12 mouse cellular contexts compared by ENCODE assay signal in genomic region chr12:13622150-13622822, GRCm38 (mm10).
"Had no signal": no experiment of that assay in that cellular context is flagged by ENCODE, and none has a peak within 500 bp of the region (broad histone marks: within the 10 kb centered on the region; RNA-seq: fewer than 3 reads in every experiment).

No protein-coding gene starts in this region.

- H3K9ac ChIP-seq: limb, embryonic 15.5 days had no signal

- ATAC-seq: inflammation-experienced regulatory T-cells, adult 6 months; intestine, postnatal 0 days had no signal

- H3K9me3 ChIP-seq: limb, embryonic 15.5 days had no signal

- H3K4me1 ChIP-seq: limb, embryonic 15.5 days had no signal

- H3K27me3 ChIP-seq: limb, embryonic 15.5 days had no signal

- H3K4me2 ChIP-seq: limb, embryonic 15.5 days had no signal

- H3K4me3 ChIP-seq: limb, embryonic 15.5 days had no signal

- H3K36me3 ChIP-seq: limb, embryonic 15.5 days had no signal

- H3K27ac ChIP-seq: kidney, postnatal 0 days; limb, embryonic 15.5 days had no signal

- DNase-seq: kidney, adult 9 months; kidney, postnatal 36 days; layer of hippocampus, adult 9-11 months; layer of hippocampus, postnatal 36 days; lung, adult 18-20 months; right cerebral cortex, adult 18-20 months; thymus, adult 18-20 months; thymus, postnatal 14 days had no signal
